In genomic region chr7:45537602-45538001, GRCm38 (mm10) we compare ENCODE assay signal across 8 mouse cellular contexts. TPM values are rescaled to one million over a fixed set of nuclear protein-coding genes. Genes with fewer than 3 reads are reported as not detected.
DNase-seq lines count a peak whose midpoint lies in the region; ATAC-seq and TF ChIP-seq lines count a peak whose summit lies in the region.

No protein-coding gene starts in this region.

- no peak for DNase-seq in heart, postnatal 25 days (ENCODE audit: low spot score)
- no peak for DNase-seq in midbrain, embryonic 10.5 days (ENCODE audit: low spot score)
- DNase-seq in thymus, adult 18-20 months, result no peak
- DNase-seq in layer of hippocampus, postnatal 25 days (ENCODE audit: extremely low spot score in 1 of 2, low spot score in 1 of 2), result no peak

- 76% methylated on average over 10 of the region's 10 CpGs for WGBS in heart, embryonic 12.5 days
- 78% methylated on average over 10 of the region's 10 CpGs for WGBS in hindbrain, embryonic 12.5 days
- 78% methylated on average over 10 of the region's 10 CpGs for WGBS in midbrain, embryonic 10.5 days

- peaks cover 9% of the 10 kb centered on the region for H3K4me1 ChIP-seq in heart, embryonic 12.5 days (replicated peaks)
- H3K4me1 ChIP-seq in cortical plate, adult 2 months (ENCODE audit: control insufficient read depth, insufficient read depth, low read length), result no peaks in the 10 kb centered on the region
- H3K4me1 ChIP-seq in hindbrain, embryonic 12.5 days, result peaks cover 4% of the 10 kb centered on the region
- peaks cover 12% of the 10 kb centered on the region for H3K4me1 ChIP-seq in midbrain, embryonic 10.5 days

- TF ChIP-seq POLR2A in cortical plate, adult 2 months (IDR thresholded peaks at IDR 0.05; ENCODE audit: extremely low read depth, insufficient read depth, low read length), result no peak

- ATAC-seq in heart, embryonic 12.5 days (ENCODE audit: insufficient number of reproducible peaks, low FRiP score), result no peak
- no peak for ATAC-seq in hindbrain, embryonic 12.5 days (ENCODE audit: low FRiP score)
- ATAC-seq in megakaryocyte progenitor cell, adult 5-6 weeks (replicated peaks; ENCODE audit: poor library complexity), result no peak

- H3K9me3 ChIP-seq in heart, embryonic 12.5 days (replicated peaks), result no peaks in the 10 kb centered on the region
- H3K9me3 ChIP-seq in hindbrain, embryonic 12.5 days (replicated peaks), result no peaks in the 10 kb centered on the region
- H3K9me3 ChIP-seq in midbrain, embryonic 10.5 days (replicated peaks), result no peaks in the 10 kb centered on the region

- intact Hi-C loops in heart, postnatal 25 days (cut with DNase I), result no loop called here

- H3K27ac ChIP-seq in heart, embryonic 12.5 days (ENCODE audit: poor library complexity, severe bottlenecking), result no peak overlapping the region
- no peak overlapping the region for H3K27ac ChIP-seq in cortical plate, adult 2 months (ENCODE audit: insufficient read depth, low read length)
- H3K27ac ChIP-seq in hindbrain, embryonic 12.5 days, result no peak overlapping the region
- peak overlapping the region; percentile 86 for H3K27ac ChIP-seq in midbrain, embryonic 10.5 days (replicated peaks)

- H3K4me2 ChIP-seq in heart, embryonic 12.5 days, result peak overlapping the region; percentile 95
- H3K4me2 ChIP-seq in hindbrain, embryonic 12.5 days (replicated peaks), result peak overlapping the region; percentile 76

- no peak for TF ChIP-seq CTCF in cortical plate, adult 2 months (IDR thresholded peaks at IDR 0.05; ENCODE audit: extremely low read depth, insufficient read depth, low read length)

- peak overlapping the region; percentile 62 for H3K4me3 ChIP-seq in heart, embryonic 12.5 days
- H3K4me3 ChIP-seq in cortical plate, adult 2 months (ENCODE audit: insufficient read depth, low read length), result peak overlapping the region; percentile 64
- peak overlapping the region; percentile 55 for H3K4me3 ChIP-seq in hindbrain, embryonic 12.5 days
- H3K4me3 ChIP-seq in midbrain, embryonic 10.5 days, result peak overlapping the region; percentile 73

- no peaks in the 10 kb centered on the region for H3K36me3 ChIP-seq in heart, embryonic 12.5 days
- H3K36me3 ChIP-seq in hindbrain, embryonic 12.5 days, result no peaks in the 10 kb centered on the region
- H3K36me3 ChIP-seq in midbrain, embryonic 10.5 days, result no peaks in the 10 kb centered on the region

- H3K27me3 ChIP-seq in heart, embryonic 12.5 days (replicated peaks), result no peaks in the 10 kb centered on the region
- H3K27me3 ChIP-seq in hindbrain, embryonic 12.5 days, result no peaks in the 10 kb centered on the region
- H3K27me3 ChIP-seq in midbrain, embryonic 10.5 days (ENCODE audit: low read depth, poor library complexity, severe bottlenecking), result no peaks in the 10 kb centered on the region

- peak overlapping the region; percentile 72 for H3K9ac ChIP-seq in heart, embryonic 12.5 days
- peak overlapping the region; percentile 62; the same call in 1 of the 2 replicates for H3K9ac ChIP-seq in hindbrain, embryonic 12.5 days

RNA-seq across cellular contexts. Expression of gene Plekha4, which starts 11.5 kb away (rescaled TPM):
- 0.57 and 0.68 TPM in 2 replicates for polyA plus RNA-seq in heart, embryonic 12.5 days (2016; fragmentation: Nextera tagmentation; extraction: Ambion mirVana)
- 1 to 10 TPM; 2.2 to 4.7 TPM for total RNA-seq in heart, postnatal 25 days (2021)
- polyA plus RNA-seq in cortical plate, adult 2 months (2012; rRNA removed), result 5.1 and 6.3 TPM in 2 replicates
- polyA plus RNA-seq in hindbrain, embryonic 12.5 days (2016; fragmentation: Nextera tagmentation; extraction: Ambion mirVana), result 1.9 and 3.8 TPM in 2 replicates
- 0.78 and 1.1 TPM in 2 replicates for polyA plus RNA-seq in midbrain, embryonic 10.5 days (2016; fragmentation: Nextera tagmentation; extraction: Ambion mirVana)
- 0.67 TPM in 1 of 2 replicates, not detected in the other for total RNA-seq in megakaryocyte progenitor cell, adult 5-6 weeks (2015)
- 0.04 and 0.34 TPM in 2 replicates for total RNA-seq in megakaryocyte progenitor cell, adult 5-6 weeks (2017)
- under 1 TPM; 0.47 TPM for total RNA-seq in layer of hippocampus, postnatal 25 days (2021)

RNA-seq across cellular contexts. Expression of gene Ppp1r15a, which starts 11.5 kb away (rescaled TPM):
- polyA plus RNA-seq in heart, embryonic 12.5 days (2016; fragmentation: Nextera tagmentation; extraction: Ambion mirVana), result 33.7 and 35.2 TPM in 2 replicates
- total RNA-seq in heart, postnatal 25 days (2021), result 10 to 100 TPM; 22.7 to 23.9 TPM
- polyA plus RNA-seq in cortical plate, adult 2 months (2012; rRNA removed), result 19.4 and 20.0 TPM in 2 replicates
- 16.7 and 19.2 TPM in 2 replicates for polyA plus RNA-seq in hindbrain, embryonic 12.5 days (2016; fragmentation: Nextera tagmentation; extraction: Ambion mirVana)
- polyA plus RNA-seq in midbrain, embryonic 10.5 days (2016; fragmentation: Nextera tagmentation; extraction: Ambion mirVana), result 15.0 and 18.6 TPM in 2 replicates
- total RNA-seq in megakaryocyte progenitor cell, adult 5-6 weeks (2015), result 46.2 and 56.7 TPM in 2 replicates
- total RNA-seq in megakaryocyte progenitor cell, adult 5-6 weeks (2017), result 70.0 and 90.7 TPM in 2 replicates
- total RNA-seq in layer of hippocampus, postnatal 25 days (2021), result 10 to 100 TPM; 19.6 to 21.6 TPM

RNA-seq across cellular contexts. Expression of gene Hsd17b14, which starts 17.1 kb away (rescaled TPM):
- polyA plus RNA-seq in heart, embryonic 12.5 days (2016; fragmentation: Nextera tagmentation; extraction: Ambion mirVana), result 0.64 and 0.70 TPM in 2 replicates
- total RNA-seq in heart, postnatal 25 days (2021), result under 1 TPM; 0.18 to 0.59 TPM
- 0.45 and 0.54 TPM in 2 replicates for polyA plus RNA-seq in cortical plate, adult 2 months (2012; rRNA removed)
- 0.70 and 0.79 TPM in 2 replicates for polyA plus RNA-seq in hindbrain, embryonic 12.5 days (2016; fragmentation: Nextera tagmentation; extraction: Ambion mirVana)
- 0.43 and 0.55 TPM in 2 replicates for polyA plus RNA-seq in midbrain, embryonic 10.5 days (2016; fragmentation: Nextera tagmentation; extraction: Ambion mirVana)
- 0.22 and 5.5 TPM in 2 replicates for total RNA-seq in megakaryocyte progenitor cell, adult 5-6 weeks (2015)
- total RNA-seq in megakaryocyte progenitor cell, adult 5-6 weeks (2017), result 1.2 and 8.2 TPM in 2 replicates
- under 1 TPM in 1 of 2 experiments, not detected in 1; 0.54 TPM for total RNA-seq in layer of hippocampus, postnatal 25 days (2021)

RNA-seq across cellular contexts. Expression of gene Nucb1, which starts 27.4 kb away (rescaled TPM):
- 176 and 185 TPM in 2 replicates for polyA plus RNA-seq in heart, embryonic 12.5 days (2016; fragmentation: Nextera tagmentation; extraction: Ambion mirVana)
- total RNA-seq in heart, postnatal 25 days (2021), result 100 to 1,000 TPM; 126 to 129 TPM
- 88.2 and 99.6 TPM in 2 replicates for polyA plus RNA-seq in cortical plate, adult 2 months (2012; rRNA removed)
- 144 and 147 TPM in 2 replicates for polyA plus RNA-seq in hindbrain, embryonic 12.5 days (2016; fragmentation: Nextera tagmentation; extraction: Ambion mirVana)
- 105 and 112 TPM in 2 replicates for polyA plus RNA-seq in midbrain, embryonic 10.5 days (2016; fragmentation: Nextera tagmentation; extraction: Ambion mirVana)
- 112 and 114 TPM in 2 replicates for total RNA-seq in megakaryocyte progenitor cell, adult 5-6 weeks (2015)
- total RNA-seq in megakaryocyte progenitor cell, adult 5-6 weeks (2017), result 387 and 408 TPM in 2 replicates
- total RNA-seq in layer of hippocampus, postnatal 25 days (2021), result 100 to 1,000 TPM; 102 to 105 TPM

RNA-seq across cellular contexts. Expression of gene Bcat2, which starts 32.4 kb away (rescaled TPM):
- 64.7 and 66.6 TPM in 2 replicates for polyA plus RNA-seq in heart, embryonic 12.5 days (2016; fragmentation: Nextera tagmentation; extraction: Ambion mirVana)
- total RNA-seq in heart, postnatal 25 days (2021), result 100 to 1,000 TPM; 188 to 200 TPM
- polyA plus RNA-seq in cortical plate, adult 2 months (2012; rRNA removed), result 26.1 and 26.5 TPM in 2 replicates
- 35.2 and 36.9 TPM in 2 replicates for polyA plus RNA-seq in hindbrain, embryonic 12.5 days (2016; fragmentation: Nextera tagmentation; extraction: Ambion mirVana)
- 32.2 and 38.2 TPM in 2 replicates for polyA plus RNA-seq in midbrain, embryonic 10.5 days (2016; fragmentation: Nextera tagmentation; extraction: Ambion mirVana)
- total RNA-seq in megakaryocyte progenitor cell, adult 5-6 weeks (2015), result 43.5 and 55.9 TPM in 2 replicates
- 37.0 and 44.0 TPM in 2 replicates for total RNA-seq in megakaryocyte progenitor cell, adult 5-6 weeks (2017)
- total RNA-seq in layer of hippocampus, postnatal 25 days (2021), result 10 to 100 TPM; 20.5 to 23.4 TPM
